Mouse (Mus musculus): ENCODE data around the gene Vps13c. TPM values are rescaled to one million over a fixed set of nuclear protein-coding genes. Genes with fewer than 3 reads are reported as not detected.

Vps13c gene
- 10 to 100 TPM; 25.8 to 26.2 TPM for total RNA-seq (2021)
- long read RNA-seq, experiment 1, partial matches to known transcripts = 1 of 1 reads
- long read RNA-seq, experiment 1, other reads (novel, unspliced or antisense) = 0 of 1 reads
- long read RNA-seq, experiment 2, partial matches to known transcripts = 5 of 6 reads
- long read RNA-seq, experiment 2, other reads (novel, unspliced or antisense) = 1 of 6 reads

GRCm38 (mm10) chr9:67839981-67840859 is at the start of gene Vps13c:
TSS of gene Vps13c (plus strand) at chr9:67840396.
- peak; percentile 79 for DNase-seq (ENCODE audit: low spot score)

GRCm38 (mm10) chr9:67792405-67792804 is 47.8 kb upstream of the Vps13c start:
- DNase-seq (ENCODE audit: low spot score) = no peak

- DNase-seq (ENCODE audit: low spot score) = no peak
Observed at GRCm38 (mm10) chr9:67793501-67793900, 46.7 kb upstream of the Vps13c start.

GRCm38 (mm10) chr9:67794216-67794615 is 46.0 kb upstream of the Vps13c start:
- no peak for DNase-seq (ENCODE audit: low spot score)

GRCm38 (mm10) chr9:67794668-67795067 is 45.5 kb upstream of the Vps13c start:
- DNase-seq (ENCODE audit: low spot score) = no peak

- DNase-seq (ENCODE audit: low spot score) = no peak
Observed at GRCm38 (mm10) chr9:67795205-67795675, 45.0 kb upstream of the Vps13c start.

GRCm38 (mm10) chr9:67799078-67799819 is 40.9 kb upstream of the Vps13c start:
- peak; percentile 36 for DNase-seq (ENCODE audit: low spot score)

- DNase-seq (ENCODE audit: low spot score) = peak; percentile 58
Observed at GRCm38 (mm10) chr9:67802241-67802640, 38.0 kb upstream of the Vps13c start.

- no peak for DNase-seq (ENCODE audit: low spot score)
Observed at GRCm38 (mm10) chr9:67807000-67807399, 33.2 kb upstream of the Vps13c start.

GRCm38 (mm10) chr9:67810527-67810926 is 29.7 kb upstream of the Vps13c start:
- DNase-seq (ENCODE audit: low spot score) = no peak

GRCm38 (mm10) chr9:67811116-67811515 is 29.1 kb upstream of the Vps13c start:
- peak; percentile 36 for DNase-seq (ENCODE audit: low spot score)

- DNase-seq (ENCODE audit: low spot score) = peak; percentile 35
Observed at GRCm38 (mm10) chr9:67813171-67813570, 27.0 kb upstream of the Vps13c start.

- DNase-seq (ENCODE audit: low spot score) = peak; percentile 93
Observed at GRCm38 (mm10) chr9:67813665-67814337, 26.4 kb upstream of the Vps13c start.

- no peak for DNase-seq (ENCODE audit: low spot score)
Observed at GRCm38 (mm10) chr9:67816172-67816928, 23.8 kb upstream of the Vps13c start.

GRCm38 (mm10) chr9:67817898-67818667 is 22.1 kb upstream of the Vps13c start:
- DNase-seq (ENCODE audit: low spot score) = peak; percentile 41

GRCm38 (mm10) chr9:67818668-67818950 is 21.6 kb upstream of the Vps13c start:
- no peak for DNase-seq (ENCODE audit: low spot score)

- peak; percentile 64 for DNase-seq (ENCODE audit: low spot score)
Observed at GRCm38 (mm10) chr9:67823131-67823530, 17.1 kb upstream of the Vps13c start.

GRCm38 (mm10) chr9:67825527-67825926 is 14.7 kb upstream of the Vps13c start:
- DNase-seq (ENCODE audit: low spot score) = no peak

- DNase-seq (ENCODE audit: low spot score) = peak; percentile 72
Observed at GRCm38 (mm10) chr9:67828182-67828581, 12.0 kb upstream of the Vps13c start.

All from gastrocnemius, adult 18-20 months (tissue).